Mouse (Mus musculus): ENCODE data around the gene Stim2.

Stim2 gene

GRCm38 (mm10) chr5:54049940-54050339 is 51.6 kb downstream of the Stim2 start:
- no peak for DNase-seq

DNA sequence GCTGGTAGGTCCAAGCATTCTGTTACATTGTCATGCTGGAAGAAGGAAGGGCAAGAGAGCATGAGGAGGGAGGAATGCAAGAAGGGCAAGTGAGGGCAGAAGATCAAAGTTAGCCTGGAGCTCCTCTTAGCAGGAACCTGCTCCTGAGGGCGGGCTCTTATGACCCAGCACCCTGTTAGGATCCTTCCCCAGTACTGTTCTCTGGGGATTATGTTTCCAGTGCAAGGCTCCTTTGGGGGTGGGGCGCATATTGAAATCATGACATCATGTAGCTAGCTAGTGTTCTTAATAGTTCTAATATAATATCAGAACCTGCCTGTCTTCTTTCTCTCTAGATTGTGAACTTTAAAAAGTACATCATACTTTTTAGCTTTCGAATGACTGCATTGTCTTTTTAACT is 52.8 kb downstream of the Stim2 start:
- DNase-seq, result no peak

DNA sequence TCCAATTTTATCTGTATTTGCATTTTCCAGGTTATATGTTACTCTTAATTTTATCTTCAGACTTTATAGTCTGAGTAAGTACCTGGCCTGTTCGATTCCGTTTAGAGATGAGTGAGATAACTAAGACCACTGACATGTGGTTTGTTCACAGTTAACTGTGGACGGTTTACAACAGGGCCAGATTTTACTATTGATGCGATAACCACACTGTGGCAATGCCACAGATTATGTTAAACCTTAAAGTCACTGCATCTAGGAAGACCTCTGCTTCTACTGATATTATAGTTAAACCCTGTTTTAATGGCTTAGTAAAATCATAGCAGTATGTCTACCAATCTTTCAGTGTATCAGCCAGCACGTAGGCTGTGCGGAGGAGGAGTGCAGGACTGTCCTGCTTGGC is 53.9 kb downstream of the Stim2 start:
- no peak for DNase-seq

DNA sequence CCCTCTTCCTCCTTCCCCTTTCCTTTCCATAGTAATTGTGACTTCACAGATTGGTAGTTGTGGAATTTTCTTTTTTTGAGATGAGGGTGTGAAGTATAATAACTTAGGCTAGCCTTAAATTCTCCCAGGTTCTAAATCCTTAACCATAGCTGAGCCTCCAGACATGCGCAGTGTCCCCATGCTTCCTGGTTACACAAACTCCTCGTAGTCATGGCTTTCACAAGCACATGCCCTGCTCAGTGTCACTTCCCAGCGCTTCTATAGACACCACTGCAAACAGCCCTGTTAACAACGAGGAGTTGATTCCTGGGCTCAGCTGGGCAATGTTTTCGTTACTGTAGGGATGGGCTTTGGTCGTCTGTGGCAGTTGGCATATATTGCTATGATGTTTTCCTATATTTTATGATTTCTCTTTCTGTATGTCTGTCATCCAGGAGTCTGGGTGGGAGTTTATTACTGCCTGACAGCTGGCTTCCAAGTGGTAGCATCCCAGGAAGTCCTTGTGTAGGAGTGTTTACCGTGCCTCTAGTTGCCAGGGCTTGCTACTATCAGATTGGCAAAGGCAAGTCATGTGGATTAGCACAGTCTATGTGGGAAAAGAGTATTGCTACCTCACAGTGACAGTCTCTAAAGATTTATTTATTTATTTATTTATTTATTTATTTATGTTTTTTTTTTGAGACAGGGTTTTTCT is 55.5 kb downstream of the Stim2 start:
- DNase-seq, result no peak

- DNase-seq, result no peak
These were observed 58.0 kb downstream of the Stim2 start for GRCm38 (mm10) chr5:54056266-54056665.

DNA sequence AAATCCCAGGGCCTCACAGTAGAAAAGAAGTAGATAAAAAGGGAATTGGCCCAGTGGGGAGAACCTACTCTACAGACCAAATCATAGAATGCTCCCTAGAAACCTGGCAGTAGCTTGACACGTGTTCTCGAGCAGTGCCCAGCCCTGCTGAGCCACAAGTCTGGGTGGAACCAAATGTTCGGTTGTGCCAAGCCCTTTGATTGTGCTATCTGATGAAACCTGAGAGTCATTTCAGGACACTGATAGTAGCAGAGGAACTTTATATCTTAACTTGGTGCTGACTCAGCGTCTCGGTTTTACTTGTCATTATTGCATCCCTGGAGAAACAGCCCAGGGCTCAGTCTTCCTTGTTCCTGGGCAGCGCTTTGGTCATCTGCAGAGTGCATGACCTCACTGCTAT is 61.7 kb downstream of the Stim2 start:
- peak; percentile 27 to 56 for DNase-seq

DNA sequence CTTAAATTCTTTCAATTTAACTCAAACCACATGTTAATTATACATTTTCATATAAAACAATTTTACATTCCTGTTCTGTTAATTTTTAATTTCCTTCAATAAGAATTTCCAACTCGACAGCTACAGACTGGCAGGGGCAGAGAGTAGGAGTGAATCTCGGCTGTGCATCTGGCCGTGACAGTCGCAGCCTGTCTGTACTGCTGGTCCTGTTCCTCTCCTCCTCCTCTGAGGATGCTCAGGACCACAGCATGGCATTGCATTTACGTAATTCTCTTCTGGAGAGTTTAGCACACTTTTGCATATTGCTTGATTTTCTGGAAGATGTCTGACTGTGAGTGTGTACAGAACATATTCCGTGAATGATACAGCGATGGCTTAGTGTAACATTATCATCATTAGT is 63.8 kb downstream of the Stim2 start:
- DNase-seq, result no peak

- DNase-seq, result no peak
These were observed 69.3 kb downstream of the Stim2 start for GRCm38 (mm10) chr5:54067591-54067990.

- no peak for DNase-seq
These were observed 72.2 kb downstream of the Stim2 start for GRCm38 (mm10) chr5:54070549-54070948.

DNA sequence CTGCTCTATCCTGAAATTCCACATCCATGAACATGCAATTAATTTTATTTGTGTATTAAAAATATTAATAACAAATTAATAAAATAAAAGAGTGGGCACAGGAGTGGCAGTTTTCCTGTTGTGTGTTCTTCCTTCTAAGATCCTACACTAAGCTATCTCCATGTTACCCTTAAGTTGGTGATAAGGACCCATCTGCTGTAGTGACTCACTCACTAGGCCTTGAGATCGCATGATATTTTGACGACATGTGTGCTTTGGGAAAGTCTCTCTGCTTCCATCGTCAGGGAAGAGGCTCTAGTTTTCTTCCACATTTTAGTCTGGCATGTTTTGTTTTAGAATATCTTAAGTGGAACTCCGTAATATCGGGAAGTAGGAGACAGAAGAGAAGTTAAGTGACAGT is 73.0 kb downstream of the Stim2 start:
- no peak for DNase-seq

DNA sequence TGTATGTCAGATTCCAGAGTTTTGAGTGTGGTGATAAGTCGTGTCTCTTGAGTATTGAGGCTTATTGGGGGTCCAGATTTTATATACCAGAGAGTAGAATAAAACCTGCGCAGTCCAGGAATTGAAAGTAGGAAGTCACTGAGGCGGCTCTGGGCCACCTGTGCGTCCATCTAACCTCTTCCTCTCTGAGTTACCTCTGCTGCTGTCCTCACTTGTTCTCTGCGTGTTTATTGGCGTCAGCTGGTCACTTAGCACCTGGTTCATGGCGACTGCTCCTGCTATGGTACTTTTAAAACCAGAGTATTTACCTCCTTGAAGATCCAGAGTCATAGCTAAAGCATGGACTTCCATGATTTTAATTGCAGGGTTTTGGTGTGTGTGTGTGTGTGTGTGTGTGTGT is 73.4 kb downstream of the Stim2 start:
- no peak for DNase-seq

DNA sequence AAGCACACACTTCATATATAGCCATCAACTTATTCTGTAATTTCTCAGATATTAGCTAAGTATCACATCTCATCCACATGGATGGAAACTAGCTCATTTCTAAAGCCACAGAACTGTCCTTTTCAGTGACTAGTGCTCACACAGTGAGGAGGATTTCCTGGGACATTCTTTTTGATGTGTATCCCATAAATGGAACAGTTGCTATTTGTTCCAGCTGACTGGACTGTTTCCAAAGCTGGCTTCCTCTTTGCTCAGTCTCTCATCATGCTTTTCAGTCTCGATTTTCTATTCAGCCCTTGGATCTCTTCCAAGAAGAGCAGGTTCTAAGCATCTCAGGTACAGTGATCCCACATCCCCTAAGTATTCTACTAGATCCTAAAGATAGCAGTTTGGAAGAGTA is 75.0 kb downstream of the Stim2 start:
- DNase-seq, result peak; percentile 30 to 48

GRCm38 (mm10) chr5:54079997-54080396 is 81.7 kb downstream of the Stim2 start:
- DNase-seq, result no peak

- DNase-seq, result no peak
These were observed 89.6 kb downstream of the Stim2 start for GRCm38 (mm10) chr5:54087912-54088311.

GRCm38 (mm10) chr5:54098219-54098618 is 99.9 kb downstream of the Stim2 start:
- no peak for DNase-seq

DNA sequence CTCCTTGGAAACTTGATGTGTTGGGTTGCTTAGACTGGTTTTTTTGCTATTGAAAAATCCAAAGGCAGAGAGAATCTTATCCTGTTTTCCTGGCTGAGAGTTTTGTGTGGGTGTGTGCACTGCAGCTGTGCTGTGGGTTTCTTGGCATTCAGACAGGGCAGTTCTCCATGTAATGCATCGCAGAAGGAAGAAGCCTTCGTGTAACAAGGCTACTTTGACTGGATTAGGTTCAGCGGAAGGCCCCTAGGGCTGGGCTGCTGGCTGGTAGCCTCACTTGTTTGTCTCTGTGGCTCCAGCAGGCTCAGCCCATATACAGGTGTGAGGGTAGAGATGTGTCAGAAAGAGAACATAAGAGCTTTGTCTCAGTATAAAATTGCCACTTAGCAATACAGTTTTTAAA is 102.6 kb downstream of the Stim2 start:
- peak in 1 of 2 experiments; percentile 13 for DNase-seq

- no peak for DNase-seq
These were observed 103.0 kb downstream of the Stim2 start for GRCm38 (mm10) chr5:54101318-54101717.

DNA sequence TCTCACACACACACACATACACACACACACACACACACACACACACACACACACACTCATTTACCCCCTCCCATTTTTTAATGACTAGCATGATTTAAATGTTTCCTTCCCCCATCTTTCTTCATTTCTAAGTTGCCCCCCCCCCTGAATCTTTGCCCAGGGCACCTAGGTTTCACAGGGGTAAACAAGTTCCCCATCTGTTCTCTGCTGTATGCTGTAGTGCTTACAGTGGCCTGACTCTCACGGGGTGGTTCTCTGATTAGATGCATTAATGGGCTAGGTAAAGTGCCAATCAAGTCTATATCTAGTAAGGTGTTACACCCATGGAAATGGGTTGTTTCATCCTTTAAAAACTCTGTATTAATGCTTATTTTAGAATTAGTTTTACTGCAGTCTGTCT is 103.7 kb downstream of the Stim2 start:
- DNase-seq, result no peak

- no peak for DNase-seq
These were observed 108.4 kb downstream of the Stim2 start for GRCm38 (mm10) chr5:54106669-54107068.

- no peak for DNase-seq
These were observed 108.8 kb downstream of the Stim2 start for GRCm38 (mm10) chr5:54107069-54107468.

- no peak for DNase-seq
These were observed 110.8 kb downstream of the Stim2 start for GRCm38 (mm10) chr5:54109096-54109495.

DNA sequence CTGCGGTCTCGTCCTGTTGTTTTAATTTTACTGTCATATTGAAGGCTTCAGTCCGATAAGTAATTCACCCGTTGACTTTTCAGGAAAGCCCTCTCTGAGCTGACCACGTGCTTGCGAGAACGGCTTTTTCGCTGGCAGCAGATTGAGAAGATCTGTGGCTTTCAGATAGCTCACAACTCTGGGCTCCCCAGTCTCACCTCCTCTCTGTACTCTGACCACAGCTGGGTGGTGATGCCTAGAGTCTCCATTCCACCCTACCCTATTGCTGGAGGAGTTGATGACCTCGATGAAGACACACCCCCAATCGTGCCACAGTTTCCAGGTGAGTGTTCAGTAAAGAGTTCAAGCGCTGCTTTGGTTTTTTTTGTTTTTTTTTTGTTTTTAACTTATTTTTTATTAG is 112.5 kb downstream of the Stim2 start:
- no peak for DNase-seq

GRCm38 (mm10) chr5:54113284-54113683 is 115.0 kb downstream of the Stim2 start:
- DNase-seq, result peak; percentile 60 to 68

DNA sequence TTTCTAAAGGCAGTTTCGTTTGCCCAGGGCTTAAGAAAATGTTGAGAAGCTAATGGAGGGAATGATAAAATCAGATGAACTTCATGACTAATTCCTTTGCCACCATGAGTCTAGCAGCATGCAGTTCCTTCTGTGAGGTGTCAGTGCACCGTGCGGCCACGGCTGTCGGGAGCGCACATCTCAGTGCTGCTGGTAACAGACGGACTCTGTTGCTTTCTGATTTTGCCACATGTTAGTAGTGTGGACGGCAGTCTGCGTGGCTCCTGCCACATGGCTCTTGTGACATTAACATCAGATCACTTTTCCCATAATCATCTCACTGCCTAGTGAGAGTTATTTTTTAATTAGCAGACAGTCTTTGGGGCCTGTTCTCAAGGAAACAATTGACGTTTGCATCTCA is 118.2 kb downstream of the Stim2 start:
- DNase-seq, result no peak

GRCm38 (mm10) chr5:54118410-54119212 is 120.3 kb downstream of the Stim2 start:
- no peak for DNase-seq
